Mouse (Mus musculus): ENCODE data around the gene Fsd1l. TPM values are rescaled to one million over a fixed set of nuclear protein-coding genes. Genes with fewer than 3 reads are reported as not detected.

The Fsd1l gene
- 4.2 and 4.8 TPM in 2 replicates for polyA plus RNA-seq (2015; fragmentation: Nextera tagmentation; extraction: Ambion mirVana)

GRCm38 (mm10) chr4:53631316-53632010, at the start of gene Fsd1l:
Gene Fsd1l (plus strand): TSS chr4:53631471.

GRCm38 (mm10) chr4:53713704-53714050, 82.4 kb downstream of the Fsd1l start, which contains the start of gene Fktn:
Gene Fktn (plus strand): TSS chr4:53713998.

Other genes starting within 250 kb of the Fsd1l start
- 33.8 and 41.1 TPM in 2 replicates for gene Slc44a1, start 191.1 kb upstream of the Fsd1l start, polyA plus RNA-seq (2015; fragmentation: Nextera tagmentation; extraction: Ambion mirVana)
- gene Fktn, start 82.5 kb downstream of the Fsd1l start, polyA plus RNA-seq (2015; fragmentation: Nextera tagmentation; extraction: Ambion mirVana) = 7.8 and 10.9 TPM in 2 replicates
- gene Tal2, start 148.2 kb downstream of the Fsd1l start, polyA plus RNA-seq (2015; fragmentation: Nextera tagmentation; extraction: Ambion mirVana) = 0.07 TPM in 1 of 2 replicates, not detected in the other
- gene Tmem38b, start 194.6 kb downstream of the Fsd1l start, polyA plus RNA-seq (2015; fragmentation: Nextera tagmentation; extraction: Ambion mirVana) = 29.8 and 40.3 TPM in 2 replicates